Mouse (Mus musculus): ENCODE measurements around the gene Fer1l4.

Gene Fer1l4

DNA sequence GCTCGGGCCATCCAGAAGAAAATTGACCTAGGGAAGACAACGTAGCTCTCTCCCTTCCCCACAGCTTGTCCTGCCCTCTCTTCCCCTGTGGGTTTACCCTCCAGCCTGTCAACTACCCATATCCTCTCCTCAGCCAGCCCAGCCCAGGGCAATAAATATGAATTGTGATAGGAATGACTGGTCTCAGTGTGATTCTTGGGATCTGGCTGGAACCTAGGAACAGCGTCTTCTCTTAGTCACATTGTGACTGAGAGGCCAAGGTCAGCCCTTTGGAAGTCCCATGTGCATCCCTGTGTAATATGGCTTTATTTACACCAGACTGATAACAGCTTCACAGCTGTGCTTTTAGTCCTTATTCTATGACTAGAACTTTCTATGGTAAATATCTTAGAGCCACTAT, 34.6 kb downstream of the Fer1l4 start:
- DNase-seq (ENCODE audit: low read depth in 2 of 2, low spot score in 2 of 2) = no peak

GRCm38 (mm10) chr2:156007888-156008532, 44.7 kb downstream of the Fer1l4 start, which contains the start of the genes 6430550D23Rik and Ergic3:
TSS of gene 6430550D23Rik (minus strand) at chr2:156007977.
TSS of gene Ergic3 (plus strand) at chr2:156008045.
- DNase-seq (ENCODE audit: low read depth in 2 of 2, low spot score in 2 of 2) = peak; percentile 97 to 99

DNA sequence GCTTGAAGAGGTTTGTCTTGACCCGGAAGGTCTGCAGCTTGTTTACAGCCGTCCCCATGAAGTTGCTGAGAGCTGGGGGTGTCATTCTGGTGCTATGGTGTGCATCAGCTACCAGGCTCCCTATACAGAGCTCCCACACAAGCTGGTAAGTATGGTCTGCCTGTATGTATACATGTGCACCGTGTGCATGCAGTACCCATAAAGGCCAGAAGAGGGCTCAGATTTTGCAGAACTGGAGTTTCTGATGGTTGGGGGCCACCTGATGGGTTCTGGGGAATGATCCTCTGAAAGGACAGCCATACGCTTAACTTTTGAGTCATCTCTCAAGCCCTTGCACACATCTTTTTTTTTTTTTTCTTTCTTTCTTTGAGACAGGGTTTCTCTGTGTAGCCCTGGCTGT, 47.4 kb downstream of the Fer1l4 start:
- peak in 1 of 2 experiments; percentile 9 for DNase-seq (ENCODE audit: low read depth in 2 of 2, low spot score in 2 of 2)

DNA sequence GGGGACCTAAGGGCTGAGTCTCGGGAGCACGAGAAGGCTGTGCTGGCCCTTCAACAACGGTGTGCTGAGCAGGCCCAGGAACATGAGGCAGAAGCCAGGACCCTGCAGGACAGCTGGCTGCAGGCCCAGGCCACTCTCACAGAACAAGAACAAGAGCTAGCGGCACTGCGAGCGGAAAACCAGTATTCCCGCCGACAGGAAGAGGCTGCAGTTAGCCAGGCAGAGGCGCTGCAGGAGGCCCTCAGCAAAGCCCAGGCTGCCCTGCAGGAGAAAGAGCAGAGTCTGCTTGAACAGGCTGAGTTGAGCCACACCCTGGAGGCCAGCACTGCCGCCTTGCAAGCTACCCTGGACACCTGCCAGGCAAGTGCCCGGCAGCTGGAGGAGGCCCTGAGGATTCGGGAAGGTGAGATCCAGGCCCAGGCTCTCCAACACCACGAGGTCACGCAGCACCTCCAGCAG, 60.9 kb downstream of the Fer1l4 start:
- DNase-seq (ENCODE audit: low read depth in 2 of 2, low spot score in 2 of 2) = no peak

DNA sequence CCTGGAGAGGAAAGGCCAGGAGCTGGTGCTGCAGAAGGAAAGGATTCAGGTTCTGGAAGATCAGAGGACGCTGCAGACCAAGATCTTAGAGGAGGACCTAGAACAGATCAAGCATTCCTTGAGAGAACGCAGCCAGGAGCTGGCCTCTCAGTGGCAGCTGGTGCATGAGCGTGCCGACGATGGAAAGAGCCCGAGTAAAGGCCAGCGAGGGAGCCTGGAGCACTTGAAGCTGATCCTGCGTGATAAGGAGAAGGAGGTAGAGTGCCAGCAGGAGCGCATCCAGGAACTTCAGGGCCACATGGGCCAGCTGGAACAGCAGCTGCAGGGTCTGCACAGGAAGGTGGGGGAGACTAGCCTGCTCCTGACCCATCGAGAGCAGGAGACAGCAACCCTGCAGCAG, 61.6 kb downstream of the Fer1l4 start:
- no peak for DNase-seq (ENCODE audit: low read depth in 2 of 2, low spot score in 2 of 2)

GRCm38 (mm10) chr2:155989085-155989484, 63.7 kb downstream of the Fer1l4 start:
- DNase-seq (ENCODE audit: low read depth in 2 of 2, low spot score in 2 of 2) = no peak

DNA sequence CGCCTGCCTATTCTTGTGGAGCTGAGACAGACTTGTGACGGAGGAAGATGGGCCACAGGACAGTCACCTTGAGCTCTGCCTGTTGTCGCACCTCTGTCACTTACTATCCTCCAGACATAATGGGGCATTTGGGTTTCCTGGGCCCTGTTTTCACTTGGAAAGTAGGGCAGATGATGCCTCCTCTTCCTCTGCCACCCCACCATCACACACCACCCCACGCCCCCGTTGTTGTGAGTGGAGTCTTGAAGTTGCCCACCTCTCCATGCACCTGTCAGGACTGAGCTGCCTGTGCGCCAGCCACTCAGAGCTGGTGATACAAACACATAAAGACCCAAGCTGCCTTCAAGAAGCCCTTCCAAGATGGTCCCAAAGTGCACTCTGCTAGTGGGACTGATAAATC, 65.6 kb downstream of the Fer1l4 start:
- DNase-seq (ENCODE audit: low read depth in 2 of 2, low spot score in 2 of 2) = no peak

DNA sequence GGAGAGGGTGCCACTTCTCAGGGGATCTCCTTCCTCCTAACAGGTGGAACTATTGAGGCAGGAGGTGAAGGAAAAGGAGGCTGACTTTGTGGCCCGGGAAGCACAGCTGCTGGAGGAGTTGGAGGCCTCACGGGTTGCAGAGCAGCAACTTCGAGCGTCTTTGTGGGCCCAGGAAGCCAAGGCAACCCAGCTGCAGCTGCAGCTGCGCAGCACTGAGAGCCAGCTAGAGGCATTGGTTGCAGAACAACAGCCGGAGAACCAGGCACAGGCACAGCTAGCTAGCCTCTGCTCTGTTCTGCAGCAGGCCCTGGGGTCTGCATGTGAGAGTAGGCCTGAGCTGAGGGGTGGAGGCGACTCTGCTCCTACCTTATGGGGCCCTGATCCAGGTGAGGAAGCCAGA, 67.0 kb downstream of the Fer1l4 start:
- no peak for DNase-seq (ENCODE audit: low read depth in 2 of 2, low spot score in 2 of 2)

DNA sequence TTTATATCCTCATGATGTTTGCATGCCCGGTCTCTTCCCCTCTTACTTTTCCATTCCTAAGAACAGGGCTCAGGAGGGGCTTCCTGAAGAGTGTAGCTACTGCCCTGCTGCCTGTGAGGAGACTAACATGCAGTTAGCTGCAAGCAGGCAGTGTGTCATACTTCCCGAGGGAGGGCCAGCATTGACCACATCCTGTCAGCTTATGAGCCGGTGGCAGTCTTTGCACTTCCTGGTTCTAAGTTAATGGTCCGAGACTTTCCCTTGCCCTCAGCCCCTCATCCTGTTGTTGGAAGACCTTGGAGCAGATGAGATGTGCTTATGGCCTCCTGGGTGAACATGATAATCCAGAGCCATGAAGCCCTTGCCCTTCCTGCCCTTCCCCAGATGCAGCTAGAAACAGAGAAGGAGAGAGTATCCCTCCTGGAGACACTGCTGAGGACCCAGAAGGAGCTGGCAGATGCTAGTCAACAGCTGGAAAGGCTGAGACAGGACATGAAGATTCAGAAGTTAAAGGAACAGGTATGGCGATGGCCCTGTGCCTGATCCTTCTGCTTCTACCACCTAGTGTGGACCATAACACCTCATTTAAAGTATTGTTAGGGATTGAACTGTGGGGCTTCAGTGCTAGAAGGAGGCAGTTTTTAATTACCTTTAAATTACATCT, 73.3 kb downstream of the Fer1l4 start:
- DNase-seq (ENCODE audit: low read depth in 2 of 2, low spot score in 2 of 2) = peak; percentile 52 to 69

- no peak for DNase-seq (ENCODE audit: low read depth in 2 of 2, low spot score in 2 of 2)
Observed at GRCm38 (mm10) chr2:155974087-155974731, 78.5 kb downstream of the Fer1l4 start.

GRCm38 (mm10) chr2:155973348-155973747, 79.4 kb downstream of the Fer1l4 start:
- DNase-seq (ENCODE audit: low read depth in 2 of 2, low spot score in 2 of 2) = no peak
